Mouse (Mus musculus) heart, postnatal 0 days (tissue): ENCODE results near the gene Eef1a1. TPM values are rescaled to one million over a fixed set of nuclear protein-coding genes. Genes with fewer than 3 reads are reported as not detected.

Experiments
- ATAC-seq: fragments of 200-750 bp; cut with Nextera tagmentation; 2 replicates; pipeline ENCODE4 v1.8.0; 2017; ENCODE audit warnings: low read depth, moderate number of reproducible peaks, moderate library complexity; ENCODE audit not compliant: insufficient read depth
- DNase-seq: peaks from one replicate; pipeline ENCODE4 v3.0.0-alpha.2; 2016; ENCODE audit warnings: low spot score
- H3K27ac ChIP-seq: fragments of 300-500 bp; sonication (generic); 2 replicates; pipeline ENCODE4 v1.5.1; 2014; ENCODE audit warnings: low read depth, mild to moderate bottlenecking
- H3K27me3 ChIP-seq: fragments of 300-500 bp; sonication (generic); 2 replicates; pipeline ENCODE4 v1.6.1; 2014; ENCODE audit warnings: low read length, mixed read lengths; ENCODE audit not compliant: control insufficient read depth, insufficient read depth
- H3K36me3 ChIP-seq: fragments of 300-500 bp; sonication (generic); replicated peaks from 2 replicates; pipeline ENCODE4 v1.6.1; 2014; ENCODE audit warnings: low read length, mixed read lengths; ENCODE audit not compliant: control insufficient read depth, insufficient read depth
- H3K4me1 ChIP-seq: fragments of 300-500 bp; sonication (generic); 2 replicates; pipeline ENCODE4 v1.6.1; 2014; ENCODE audit warnings: antibody characterized with exemption; ENCODE audit not compliant: control insufficient read depth, insufficient read depth
- H3K4me2 ChIP-seq: fragments of 300-500 bp; sonication (generic); 2 replicates; pipeline ENCODE4 v1.6.1; 2014; ENCODE audit warnings: low read depth, mild to moderate bottlenecking, low read length, moderate library complexity
- H3K4me3 ChIP-seq: fragments of 300-500 bp; sonication (generic); 2 replicates; pipeline ENCODE4 v1.5.1; 2014; ENCODE audit warnings: low read depth, low read length
- H3K9ac ChIP-seq: fragments of 300-500 bp; sonication (generic); replicated peaks from 2 replicates; pipeline ENCODE4 v1.6.1; 2014; ENCODE audit warnings: low read depth, low read length, mixed read lengths
- H3K9me3 ChIP-seq: fragments of 300-500 bp; sonication (generic); replicated peaks from 2 replicates; pipeline ENCODE4 v1.6.1; 2016; ENCODE audit warnings: low read length; ENCODE audit not compliant: control insufficient read depth
- CTCF ChIP-seq: IDR thresholded peaks from 2 replicates; pipeline ENCODE4 v1.5.1; 2016; ENCODE audit warnings: antibody characterized with exemption, control low read depth, low read depth
- EP300 ChIP-seq: IDR thresholded peaks from 2 replicates; pipeline ENCODE4 v1.6.1; 2016; ENCODE audit warnings: antibody characterized with exemption, low read depth
- WGBS: fragments of 180-500 bp; shearing (Covaris S2); extraction: QIAGEN DNeasy Blood & Tissue Kit; methylation state at CpG from one replicate; pipeline ENCODE4 v1.1.7; 2014; 5-methylcytosine and 5-hydroxymethylcytosine counted together
- polyA plus RNA-seq: library from polyadenylated mRNA; unstranded; fragments of >200 nt; fragmentation: Nextera tagmentation; extraction: Ambion mirVana; gene quantifications from 2 replicates; pipeline ENCODE4 v1.2.1, GENCODE M21; 2015
- total RNA-seq: library from RNA; depleted of rRNA; stranded (reverse); fragments of >200 nt; gene quantifications from 2 replicates; pipeline ENCODE4 v1.2.3, GENCODE M21; 2014; ENCODE audit warnings: low replicate concordance

Gene Eef1a1
- total and polyA plus RNA-seq, 2 experiments from 2014 or later, result 2,146 to 7,051 TPM

GRCm38 (mm10) chr9:78532341-78532819, 43.4 kb upstream of the Eef1a1 start:
- H3K4me3 ChIP-seq, result no peak overlapping the region
- no peak for DNase-seq

GRCm38 (mm10) chr9:78531816-78532215, 42.9 kb upstream of the Eef1a1 start:
- no peak for TF ChIP-seq EP300
- TF ChIP-seq CTCF, result no peak
- no peaks in the 10 kb centered on the region for H3K27me3 ChIP-seq
- H3K27ac ChIP-seq, result peak overlapping the region; percentile 41; the same call in 1 of the 2 replicates
- no peak overlapping the region for H3K9ac ChIP-seq
- ATAC-seq, result no peak
- H3K4me3 ChIP-seq, result no peak overlapping the region
- H3K9me3 ChIP-seq, result no peaks in the 10 kb centered on the region
- no peaks in the 10 kb centered on the region for H3K36me3 ChIP-seq
- 30% methylated on average over 5 of the region's 5 CpGs for WGBS
- peak; percentile 26 for DNase-seq
- peaks cover 8% of the 10 kb centered on the region; the same call in 1 of the 2 replicates for H3K4me1 ChIP-seq
- no peak overlapping the region for H3K4me2 ChIP-seq

More at GRCm38 (mm10) chr9:78532341-78532819, 43.4 kb upstream of the Eef1a1 start:
- 52% methylated on average over 9 of the region's 9 CpGs for WGBS
- Histone ChIP-seq H3K9ac (no peak overlapping the region), H3K9me3 (no peaks in the 10 kb centered on the region), H3K4me1 (peaks cover 8% of the 10 kb centered on the region; the same call in 1 of the 2 replicates), H3K4me2 (no peak overlapping the region), H3K27me3 (no peaks in the 10 kb centered on the region), H3K27ac (peak overlapping the region; percentile 41; the same call in 1 of the 2 replicates), H3K36me3 (no peaks in the 10 kb centered on the region)
- no peak for ATAC-seq
- TF ChIP-seq EP300, result no peak
- no peak for TF ChIP-seq CTCF

- peak; percentile 72 for ATAC-seq
- TF ChIP-seq EP300, result no peak
- TF ChIP-seq CTCF, result peak; percentile 84
- peak overlapping the region; percentile 52 for H3K9ac ChIP-seq
- peak; percentile 79 for DNase-seq
- WGBS, result 2% methylated on average over 16 of the region's 16 CpGs
- H3K27me3 ChIP-seq, result no peaks in the 10 kb centered on the region
- H3K27ac ChIP-seq, result peak overlapping the region; percentile 80
- H3K9me3 ChIP-seq, result no peaks in the 10 kb centered on the region
- H3K4me1 ChIP-seq, result peaks cover 8% of the 10 kb centered on the region; the same call in 1 of the 2 replicates
- peak overlapping the region; percentile 50 for H3K4me3 ChIP-seq
- no peaks in the 10 kb centered on the region for H3K36me3 ChIP-seq
- H3K4me2 ChIP-seq, result peak overlapping the region; percentile 84
These were observed 38.9 kb upstream of the Eef1a1 start for GRCm38 (mm10) chr9:78527767-78528381.

- WGBS, result under 1% methylated on average over 24 of the region's 24 CpGs
- no peaks in the 10 kb centered on the region for H3K27me3 ChIP-seq
- H3K9ac ChIP-seq, result peak overlapping the region; percentile 52
- H3K4me1 ChIP-seq, result peaks cover 7% of the 10 kb centered on the region; the same call in 1 of the 2 replicates
- H3K36me3 ChIP-seq, result no peaks in the 10 kb centered on the region
- H3K27ac ChIP-seq, result peak overlapping the region; percentile 80
- H3K9me3 ChIP-seq, result no peaks in the 10 kb centered on the region
- DNase-seq (peak; percentile 95), ATAC-seq (peak; percentile 83)
- H3K4me3 ChIP-seq, result peak overlapping the region; percentile 50
- TF ChIP-seq EP300 (no peak; the same call in 1 of the 2 replicates), CTCF (peak; percentile 76)
- peak overlapping the region; percentile 84 for H3K4me2 ChIP-seq
These were observed 38.4 kb upstream of the Eef1a1 start for GRCm38 (mm10) chr9:78527301-78527761.

- no peak overlapping the region for H3K4me2 ChIP-seq
- H3K9me3 ChIP-seq, result no peaks in the 10 kb centered on the region
- H3K36me3 ChIP-seq, result no peaks in the 10 kb centered on the region
- no peak overlapping the region for H3K9ac ChIP-seq
- no peak overlapping the region for H3K27ac ChIP-seq
- H3K27me3 ChIP-seq, result no peaks in the 10 kb centered on the region
- ATAC-seq (no peak), DNase-seq (no peak)
- no peak for TF ChIP-seq EP300
- TF ChIP-seq CTCF, result no peak
- WGBS, result 80% methylated on average over 2 of the region's 2 CpGs
- no peak overlapping the region for H3K4me3 ChIP-seq
- peaks cover 3% of the 10 kb centered on the region for H3K4me1 ChIP-seq
These were observed 37.3 kb upstream of the Eef1a1 start for GRCm38 (mm10) chr9:78526206-78526605.
